Mouse (Mus musculus): ENCODE data around the gene Nrl.

GRCm38 (mm10) chr14:55484430-55485085, 40.2 kb downstream of the Nrl start:
- TF ChIP-seq CTCF (IDR thresholded peaks at IDR 0.05; ENCODE audit: control insufficient read depth, insufficient read depth, insufficient read length) (no peak), MAX (IDR thresholded peaks at IDR 0.05) (no peak), USF1 (IDR thresholded peaks at IDR 0.05; ENCODE audit: low read depth) (no peak), CEBPB (IDR thresholded peaks at IDR 0.05; ENCODE audit: low read depth) (no peak), MYOG (IDR thresholded peaks at IDR 0.05; ENCODE audit: control insufficient read depth, extremely low read depth, insufficient read length) (no peak), MYOD1 (IDR thresholded peaks at IDR 0.05; ENCODE audit: control insufficient read depth, insufficient read length, low read depth) (no peak), FOSL1 (IDR thresholded peaks at IDR 0.05; ENCODE audit: insufficient read depth, low read length, poor library complexity, severe bottlenecking) (no peak)

Data from C2C12 (cell line).